Mouse (Mus musculus) liver, embryonic 14.5 days (tissue): Measurements from ENCODE around the gene Bptf.
"Not testable (repeated sequence)": the region's sequence is repeated elsewhere in the genome, so short reads cannot be mapped to it uniquely, and the experiment has no call there.

ENCODE experiments used
- CTCF ChIP-seq: IDR thresholded peaks from 2 replicates; pipeline ENCODE4 v1.5.1; 2016; ENCODE audit warnings: antibody characterized with exemption, low read depth, control low read depth
- EP300 ChIP-seq: IDR thresholded peaks from 2 replicates; pipeline ENCODE4 v1.6.1; 2016; ENCODE audit warnings: antibody characterized with exemption, low read depth

GRCm38 (mm10) chr11:107143956-107144355 lies 12.0 kb upstream of the Bptf start:
- TF ChIP-seq CTCF, EP300: not testable (repeated sequence)
